Mouse (Mus musculus) intestine, postnatal 0 days (tissue): ENCODE measurements around the gene Bdkrb2. TPM values are rescaled to one million over a fixed set of nuclear protein-coding genes. Genes with fewer than 3 reads are reported as not detected.

Experiments
- ATAC-seq: fragments of 200-750 bp; cut with Nextera tagmentation; 2 replicates; pipeline ENCODE4 v1.8.0; 2017; ENCODE audit warnings: mild to moderate bottlenecking, moderate TSS enrichment, moderate library complexity
- H3K27ac ChIP-seq: fragments of 300-500 bp; sonication (generic); 2 replicates; pipeline ENCODE4 v1.5.1; 2014; ENCODE audit warnings: mild to moderate bottlenecking, low read depth, low read length, moderate library complexity
- H3K27me3 ChIP-seq: fragments of 300-500 bp; sonication (generic); replicated peaks from 2 replicates; pipeline ENCODE4 v1.6.1; 2014; ENCODE audit warnings: low read length, mixed read lengths; ENCODE audit not compliant: control insufficient read depth, insufficient read depth
- H3K36me3 ChIP-seq: fragments of 300-500 bp; sonication (generic); 2 replicates; pipeline ENCODE4 v1.6.1; 2014; ENCODE audit warnings: mild to moderate bottlenecking, moderate library complexity; ENCODE audit not compliant: control insufficient read depth, insufficient read depth
- H3K4me1 ChIP-seq: fragments of 300-500 bp; sonication (generic); replicated peaks from 2 replicates; pipeline ENCODE4 v1.6.1; 2014; ENCODE audit warnings: antibody characterized with exemption, low read length, mixed read lengths; ENCODE audit not compliant: control insufficient read depth, insufficient read depth
- H3K4me2 ChIP-seq: fragments of 300-500 bp; sonication (generic); replicated peaks from 2 replicates; pipeline ENCODE4 v1.6.1; 2014; ENCODE audit warnings: low read depth, mild to moderate bottlenecking, moderate library complexity
- H3K4me3 ChIP-seq: fragments of 300-500 bp; sonication (generic); 2 replicates; pipeline ENCODE4 v1.5.1; 2014; ENCODE audit warnings: low read depth, low read length
- H3K9ac ChIP-seq: fragments of 300-500 bp; sonication (generic); 2 replicates; pipeline ENCODE4 v1.6.1; 2014; ENCODE audit warnings: mild to moderate bottlenecking, low read depth, low read length
- H3K9me3 ChIP-seq: fragments of 300-500 bp; sonication (generic); 2 replicates; pipeline ENCODE4 v1.6.1; 2016; ENCODE audit warnings: mixed run types; ENCODE audit not compliant: control insufficient read depth
- CTCF ChIP-seq: sonication (generic); IDR thresholded peaks from 2 replicates; pipeline ENCODE4 v1.5.1; 2016; ENCODE audit warnings: low read depth, mild to moderate bottlenecking, control low read depth, antibody characterized with exemption, moderate library complexity
- WGBS: fragments of 180-500 bp; shearing (Covaris S2); extraction: QIAGEN DNeasy Blood & Tissue Kit; methylation state at CpG from one replicate; pipeline ENCODE4 v1.1.7; 2014; 5-methylcytosine and 5-hydroxymethylcytosine counted together
- polyA plus RNA-seq: library from polyadenylated mRNA; unstranded; fragments of >200 nt; fragmentation: Nextera tagmentation; extraction: Ambion mirVana; gene quantifications from 2 replicates; pipeline ENCODE4 v1.2.1, GENCODE M21; 2015

Gene Bdkrb2
- polyA plus RNA-seq, 1 experiment from 2014 or later = 4.4 TPM

GRCm38 (mm10) chr12:105562056-105562820 lies 788 bp upstream of the Bdkrb2 start:
- no peak overlapping the region for H3K4me3 ChIP-seq
- TF ChIP-seq CTCF = no peak
- no peak for ATAC-seq
- no peak overlapping the region for H3K9ac ChIP-seq
- H3K36me3 ChIP-seq = no peaks in the 10 kb centered on the region
- H3K4me2 ChIP-seq = peak overlapping the region; percentile 52
- peaks cover 25% of the 10 kb centered on the region for H3K27me3 ChIP-seq
- WGBS = 38% methylated on average over 8 of the region's 8 CpGs
- H3K4me1 ChIP-seq = no peaks in the 10 kb centered on the region
- 0 out of 2 replicates have a peak overlapping the region, but pooled peaks have one; percentile 3 for H3K27ac ChIP-seq
- H3K9me3 ChIP-seq = no peaks in the 10 kb centered on the region; the same call in 1 of the 2 replicates

GRCm38 (mm10) chr12:105563726-105564275 lies 775 bp downstream of the Bdkrb2 start:
- H3K36me3 ChIP-seq = no peaks in the 10 kb centered on the region
- H3K27me3 ChIP-seq = peaks cover 25% of the 10 kb centered on the region
- H3K9me3 ChIP-seq = no peaks in the 10 kb centered on the region; the same call in 1 of the 2 replicates
- no peak for ATAC-seq
- no peak for TF ChIP-seq CTCF
- H3K27ac ChIP-seq = no peak overlapping the region; the same call in 1 of the 2 replicates
- peak overlapping the region; percentile 38 for H3K4me3 ChIP-seq
- peak overlapping the region; percentile 42 for H3K9ac ChIP-seq
- H3K4me1 ChIP-seq = no peaks in the 10 kb centered on the region
- H3K4me2 ChIP-seq = peak overlapping the region; percentile 52
- 12% methylated on average over 25 of the region's 25 CpGs for WGBS

GRCm38 (mm10) chr12:105565221-105565620 lies 2.2 kb downstream of the Bdkrb2 start:
- no peak for ATAC-seq
- H3K4me2 ChIP-seq = peak overlapping the region; percentile 24; the same call in 1 of the 2 replicates
- no peak for TF ChIP-seq CTCF
- no peak overlapping the region for H3K9ac ChIP-seq
- no peaks in the 10 kb centered on the region; the same call in 1 of the 2 replicates for H3K9me3 ChIP-seq
- no peaks in the 10 kb centered on the region for H3K4me1 ChIP-seq
- WGBS = 60% methylated on average over 5 of the region's 5 CpGs
- no peak overlapping the region; the same call in 1 of the 2 replicates for H3K4me3 ChIP-seq
- no peaks in the 10 kb centered on the region for H3K36me3 ChIP-seq
- no peak overlapping the region for H3K27ac ChIP-seq
- H3K27me3 ChIP-seq = peaks cover 25% of the 10 kb centered on the region

- no peak for ATAC-seq
- Histone ChIP-seq H3K9me3 (no peaks in the 10 kb centered on the region; the same call in 1 of the 2 replicates), H3K27me3 (no peaks in the 10 kb centered on the region), H3K4me1 (no peaks in the 10 kb centered on the region), H3K4me3 (no peak overlapping the region), H3K27ac (no peak overlapping the region), H3K9ac (no peak overlapping the region), H3K36me3 (no peaks in the 10 kb centered on the region), H3K4me2 (no peak overlapping the region)
- no peak for TF ChIP-seq CTCF
- 82% methylated on average over 3 of the region's 3 CpGs for WGBS
These were observed 8.8 kb downstream of the Bdkrb2 start for GRCm38 (mm10) chr12:105571867-105572266.

- Histone ChIP-seq H3K27ac (no peak overlapping the region), H3K4me3 (no peak overlapping the region), H3K9me3 (no peaks in the 10 kb centered on the region), H3K27me3 (no peaks in the 10 kb centered on the region), H3K9ac (no peak overlapping the region), H3K36me3 (no peaks in the 10 kb centered on the region), H3K4me2 (no peak overlapping the region), H3K4me1 (no peaks in the 10 kb centered on the region)
- ATAC-seq = no peak
- WGBS = 69% methylated on average over 2 of the region's 2 CpGs
- no peak for TF ChIP-seq CTCF
These were observed 9.6 kb downstream of the Bdkrb2 start for GRCm38 (mm10) chr12:105572622-105573021.

GRCm38 (mm10) chr12:105574356-105574755 lies 11.3 kb downstream of the Bdkrb2 start:
- Histone ChIP-seq H3K9me3 (no peaks in the 10 kb centered on the region), H3K9ac (no peak overlapping the region), H3K27ac (no peak overlapping the region), H3K27me3 (no peaks in the 10 kb centered on the region), H3K4me1 (no peaks in the 10 kb centered on the region), H3K4me3 (no peak overlapping the region), H3K4me2 (no peak overlapping the region), H3K36me3 (no peaks in the 10 kb centered on the region)
- no peak for TF ChIP-seq CTCF
- ATAC-seq = no peak
- WGBS = 87% methylated on average over 4 of the region's 4 CpGs
